Mouse (Mus musculus): ENCODE measurements around the gene Lrch1.

DNA sequence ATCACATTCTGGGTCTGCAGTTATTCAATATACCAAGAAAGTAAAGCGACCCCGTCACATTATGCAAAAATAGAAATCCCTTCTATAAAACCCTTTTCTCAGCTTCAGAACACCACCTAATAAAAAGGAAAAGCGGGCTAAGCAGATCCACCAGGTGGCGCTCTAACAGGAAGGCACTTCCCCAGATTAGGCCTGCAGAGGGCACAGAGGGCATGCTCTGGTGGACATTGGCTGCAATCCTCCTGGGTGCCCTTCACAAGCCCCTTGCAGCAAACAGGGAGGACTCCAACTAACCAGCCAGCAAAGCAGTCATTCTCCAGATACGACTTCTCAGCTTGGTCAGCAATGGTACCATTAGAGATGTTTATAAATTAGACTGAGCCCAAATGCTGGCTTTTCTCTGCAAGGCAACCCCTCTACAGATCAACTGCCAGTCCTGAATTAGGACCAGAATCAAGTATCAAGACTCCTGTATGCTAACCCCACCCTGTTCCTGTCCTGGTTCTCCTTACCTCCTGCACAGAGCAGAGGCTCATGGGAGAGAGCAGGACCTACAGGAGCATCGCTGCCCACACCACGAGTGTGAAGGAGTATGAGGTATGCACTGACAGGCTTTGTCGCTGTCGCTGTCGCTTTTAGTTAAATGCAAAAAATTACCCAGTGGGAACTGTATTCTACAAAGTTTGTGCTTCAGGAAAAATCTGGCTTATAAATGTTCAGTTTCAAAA is 183.3 kb downstream of the Lrch1 start:
- TF ChIP-seq POLR2A (IDR thresholded peaks at IDR 0.05; ENCODE audit: borderline replicate concordance, insufficient read depth, low read length) (no peak), CTCF (IDR thresholded peaks at IDR 0.05; ENCODE audit: borderline replicate concordance, insufficient read depth, low read depth, low read length) (peak; percentile 85)

Measured in cerebellum, adult 2 months (tissue).